Mouse (Mus musculus) erythroblast, embryonic 14.5 days (primary cell): Measurements from ENCODE around the gene Flt3l. TPM values are rescaled to one million over a fixed set of nuclear protein-coding genes. Genes with fewer than 3 reads are reported as not detected.

ENCODE experiments used
- H3K27me3 ChIP-seq: 2 replicates; pipeline ENCODE4 v1.6.1; 2012; ENCODE audit warnings: inconsistent platforms; ENCODE audit not compliant: control insufficient read depth
- H3K36me3 ChIP-seq: 2 replicates; pipeline ENCODE4 v1.6.1; 2012; ENCODE audit warnings: mild to moderate bottlenecking, inconsistent platforms; ENCODE audit not compliant: control insufficient read depth
- H3K4me1 ChIP-seq: 2 replicates; pipeline ENCODE4 v1.6.1; 2012; ENCODE audit warnings: inconsistent platforms; ENCODE audit not compliant: control insufficient read depth
- H3K4me3 ChIP-seq: replicated peaks from 2 replicates; pipeline ENCODE3; 2012; ENCODE audit warnings: moderate library complexity, mild to moderate bottlenecking, inconsistent platforms
- H3K9me3 ChIP-seq: 2 replicates; pipeline ENCODE4 v1.6.1; 2012; ENCODE audit warnings: low read length, inconsistent platforms, mixed read lengths; ENCODE audit not compliant: control insufficient read depth
- GATA1 ChIP-seq: IDR thresholded peaks from 2 replicates; pipeline ENCODE4 v1.6.1; 2012; ENCODE audit warnings: low read length, inconsistent platforms, mixed read lengths
- TAL1 ChIP-seq: IDR thresholded peaks from 3 replicates; pipeline ENCODE4 v1.6.1; 2012; ENCODE audit warnings: low read length, inconsistent platforms, mixed read lengths
- polyA plus RNA-seq: library from polyadenylated mRNA; stranded (reverse); fragments of >175 nt; gene quantifications from 2 replicates; pipeline ENCODE4 v1.2.3, GENCODE M21; 2012

The Flt3l gene
- polyA plus RNA-seq, 1 experiment, result 1.7 TPM

- Histone ChIP-seq H3K36me3 (peaks cover 10% of the 10 kb centered on the region), H3K27me3 (no peaks in the 10 kb centered on the region), H3K9me3 (peaks cover 5% of the 10 kb centered on the region), H3K4me3 (peak overlapping the region; percentile 35), H3K4me1 (peaks cover 28% of the 10 kb centered on the region)
- TF ChIP-seq GATA1 (no peak), TAL1 (no peak)
Measured at GRCm38 (mm10) chr7:45082401-45083299, 53.6 kb downstream of the Flt3l start.

DNA sequence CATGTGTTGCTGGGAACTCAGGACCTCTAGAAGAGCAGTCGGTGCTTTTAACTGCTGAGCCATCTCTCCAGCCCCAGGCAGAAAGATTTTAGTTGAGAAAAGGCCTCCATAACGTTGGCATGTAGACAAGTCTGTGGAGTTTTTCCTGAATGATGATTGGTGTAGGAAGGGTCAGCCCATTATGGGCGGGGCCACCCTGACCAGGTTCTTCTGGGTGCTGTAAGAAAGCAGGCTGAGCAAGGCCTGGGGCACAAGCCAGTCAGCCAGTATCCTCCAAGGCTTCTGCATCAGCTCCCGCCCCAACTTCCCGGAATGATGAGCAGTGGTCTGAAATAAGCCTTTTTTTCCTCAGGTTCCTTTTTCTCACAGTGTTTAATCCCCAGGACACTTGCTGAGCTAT is 55.2 kb downstream of the Flt3l start:
- peaks cover 24% of the 10 kb centered on the region for H3K36me3 ChIP-seq
- H3K4me3 ChIP-seq, result no peak overlapping the region

GRCm38 (mm10) chr7:45079856-45080255 is 56.4 kb downstream of the Flt3l start:
- no peaks in the 10 kb centered on the region for H3K27me3 ChIP-seq
- peaks cover 34% of the 10 kb centered on the region for H3K36me3 ChIP-seq
- H3K9me3 ChIP-seq, result no peaks in the 10 kb centered on the region
- H3K4me3 ChIP-seq, result no peak overlapping the region
- H3K4me1 ChIP-seq, result peaks cover 30% of the 10 kb centered on the region
- TF ChIP-seq GATA1, result no peak

More for the DNA sequence above, 55.2 kb downstream of the Flt3l start:
- peaks cover 28% of the 10 kb centered on the region for H3K4me1 ChIP-seq
- no peak for TF ChIP-seq TAL1
- no peak for TF ChIP-seq GATA1
- no peaks in the 10 kb centered on the region for H3K27me3 ChIP-seq
- H3K9me3 ChIP-seq, result peaks cover 2% of the 10 kb centered on the region

Other genes starting within 250 kb of the Flt3l start
- 46.3 and 51.9 TPM in 2 replicates for gene Med25, start 243.7 kb downstream of the Flt3l start, polyA plus RNA-seq
- 2.6 TPM in 2 replicates for gene Fuz, start 240.4 kb downstream of the Flt3l start, polyA plus RNA-seq
- gene Ap2a1, start 206.9 kb downstream of the Flt3l start, polyA plus RNA-seq, result 48.1 and 53.1 TPM in 2 replicates
- gene Tsks, start 193.2 kb downstream of the Flt3l start, polyA plus RNA-seq, result not detected in 2 replicates
- 0.05 and 0.07 TPM in 2 replicates for gene Cpt1c, start 161.6 kb downstream of the Flt3l start, polyA plus RNA-seq
- gene Prmt1, start 149.9 kb downstream of the Flt3l start, polyA plus RNA-seq, result 4.3 and 4.9 TPM in 2 replicates
- gene Irf3, start 138.8 kb downstream of the Flt3l start, polyA plus RNA-seq, result 10.4 and 10.6 TPM in 2 replicates
- gene Bcl2l12, start 137.7 kb downstream of the Flt3l start, polyA plus RNA-seq, result 6.1 and 6.4 TPM in 2 replicates
- gene Scaf1, start 120.1 kb downstream of the Flt3l start, polyA plus RNA-seq, result 29.6 and 31.0 TPM in 2 replicates
- 0.45 and 0.53 TPM in 2 replicates for gene Rras, start 118.5 kb downstream of the Flt3l start, polyA plus RNA-seq
- gene Prr12, start 83.6 kb downstream of the Flt3l start, polyA plus RNA-seq, result 1.6 and 2.9 TPM in 2 replicates
- 12.5 and 14.9 TPM in 2 replicates for gene Nosip, start 74.0 kb downstream of the Flt3l start, polyA plus RNA-seq
- 3.0 and 3.6 TPM in 2 replicates for gene Prrg2, start 73.8 kb downstream of the Flt3l start, polyA plus RNA-seq
- 0.86 and 0.91 TPM in 2 replicates for gene Rcn3, start 44.2 kb downstream of the Flt3l start, polyA plus RNA-seq
- gene Fcgrt, start 32.6 kb downstream of the Flt3l start, polyA plus RNA-seq, result 1.0 TPM in 2 replicates
- gene Rps11, start 12.0 kb downstream of the Flt3l start, polyA plus RNA-seq, result 22.2 and 23.5 TPM in 2 replicates
- 438 and 543 TPM in 2 replicates for gene Rpl13a, start 7.7 kb downstream of the Flt3l start, polyA plus RNA-seq
- gene Gm45713, start 201 bp downstream of the Flt3l start, polyA plus RNA-seq, result not detected in 2 replicates
- 6.2 and 7.2 TPM in 2 replicates for gene Pih1d1, start 17.9 kb upstream of the Flt3l start, polyA plus RNA-seq
- 13.5 and 16.3 TPM in 2 replicates for gene Aldh16a1, start 18.2 kb upstream of the Flt3l start, polyA plus RNA-seq
- gene Slc17a7, start 27.5 kb upstream of the Flt3l start, polyA plus RNA-seq, result 0.02 TPM in 1 of 2 replicates, not detected in the other
- gene Gfy, start 43.1 kb upstream of the Flt3l start, polyA plus RNA-seq, result not detected in 2 replicates
- gene Pth2, start 44.6 kb upstream of the Flt3l start, polyA plus RNA-seq, result not detected in 2 replicates
- gene Ccdc155, start 68.5 kb upstream of the Flt3l start, polyA plus RNA-seq, result 0.05 TPM in 1 of 2 replicates, not detected in the other
- 0.55 and 0.60 TPM in 2 replicates for gene Dkkl1, start 75.7 kb upstream of the Flt3l start, polyA plus RNA-seq
- 0.06 and 0.10 TPM in 2 replicates for gene Tead2, start 79.3 kb upstream of the Flt3l start, polyA plus RNA-seq
- gene Cd37, start 102.7 kb upstream of the Flt3l start, polyA plus RNA-seq, result 0.70 and 1.2 TPM in 2 replicates
- not detected in 2 replicates for gene Slc6a16, start 104.7 kb upstream of the Flt3l start, polyA plus RNA-seq
- gene Slc6a21, start 141.1 kb upstream of the Flt3l start, polyA plus RNA-seq, result not detected in 2 replicates
- 0.02 and 0.04 TPM in 2 replicates for gene Trpm4, start 197.3 kb upstream of the Flt3l start, polyA plus RNA-seq
- gene Hrc, start 198.9 kb upstream of the Flt3l start, polyA plus RNA-seq, result not detected in 2 replicates
- 0.13 and 0.33 TPM in 2 replicates for gene Ppfia3, start 230.6 kb upstream of the Flt3l start, polyA plus RNA-seq
- 0.18 TPM in 1 of 2 replicates, not detected in the other for gene Lin7b, start 234.2 kb upstream of the Flt3l start, polyA plus RNA-seq